Mouse (Mus musculus) MEL (cell line): Measurements from ENCODE around the gene Ndufa11. TPM values are rescaled to one million over a fixed set of nuclear protein-coding genes. Genes with fewer than 3 reads are reported as not detected.

Experiments
- DNase-seq: peaks from one replicate; pipeline ENCODE4 v3.0.0; 2011; ENCODE audit warnings: low read depth, low spot score
- H3K27ac ChIP-seq: 2 replicates; pipeline ENCODE4 v1.5.1; 2012; ENCODE audit warnings: low read depth, mild to moderate bottlenecking, control low read depth, low read length, moderate library complexity; ENCODE audit not compliant: control insufficient read depth
- H3K27me3 ChIP-seq, 2 experiments: fragments of 150-350 bp in 1 of 2; sonication (generic) in 1 of 2; 2 replicates each; pipeline ENCODE4 v1.6.1; 2012; ENCODE audit warnings: low read length in 2 of 2, mild to moderate bottlenecking in 2 of 2, improper control_type of control experiment in 1 of 2, moderate library complexity in 1 of 2; ENCODE audit not compliant: insufficient read depth in 2 of 2, control insufficient read depth in 1 of 2
- H3K36me3 ChIP-seq, 2 experiments: 2 replicates each; pipeline ENCODE4 v1.6.1; 2012 to 2014; ENCODE audit warnings: low read length in 2 of 2, improper control_type of control experiment in 1 of 2, inconsistent platforms in 1 of 2, mild to moderate bottlenecking in 1 of 2; ENCODE audit not compliant: insufficient read depth in 2 of 2, control insufficient read depth in 1 of 2
- H3K4me1 ChIP-seq, 2 experiments: fragments of 150-350 bp in 1 of 2; sonication (generic) in 1 of 2; 2 replicates each; pipeline ENCODE4 v1.6.1; 2012; ENCODE audit warnings: low read length in 2 of 2, improper control_type of control experiment in 1 of 2, mild to moderate bottlenecking in 1 of 2; ENCODE audit not compliant: insufficient read depth in 2 of 2, control insufficient read depth in 1 of 2
- H3K4me3 ChIP-seq, 2 experiments: fragments of 150-350 bp in 1 of 2; sonication (generic) in 1 of 2; 2 replicates each; pipeline ENCODE4 v1.5.1; 2012; ENCODE audit warnings: low read depth in 2 of 2, low read length in 2 of 2, mild to moderate bottlenecking in 2 of 2, moderate library complexity in 2 of 2, control low read depth in 1 of 2, improper control_type of control experiment in 1 of 2; ENCODE audit not compliant: control insufficient read depth in 1 of 2, insufficient read depth in 1 of 2
- H3K79me2 ChIP-seq: 2 replicates; pipeline ENCODE4 v1.6.1; 2012; ENCODE audit warnings: mild to moderate bottlenecking, low read length, moderate library complexity; ENCODE audit not compliant: control insufficient read depth, poor library complexity, insufficient read depth
- H3K9ac ChIP-seq: 2 replicates; pipeline ENCODE4 v1.6.1; 2012; ENCODE audit warnings: low read depth, mild to moderate bottlenecking, control low read depth, low read length, moderate library complexity; ENCODE audit not compliant: control insufficient read depth, poor library complexity, severe bottlenecking
- H3K9me3 ChIP-seq: fragments of 150-350 bp; sonication (generic); replicated peaks from 2 replicates; pipeline ENCODE4 v1.6.1; 2012; ENCODE audit warnings: mild to moderate bottlenecking, low read length, improper control_type of control experiment, moderate library complexity; ENCODE audit not compliant: insufficient read depth
- BHLHE40 ChIP-seq: IDR thresholded peaks from 2 replicates; pipeline ENCODE4 v1.6.1; 2012; ENCODE audit warnings: low read depth, mild to moderate bottlenecking, inconsistent platforms, low read length, improper control_type of control experiment, borderline replicate concordance
- CHD1 ChIP-seq: IDR thresholded peaks from 2 replicates; pipeline ENCODE4 v1.6.1; 2012; ENCODE audit warnings: low read depth, mild to moderate bottlenecking, inconsistent platforms, low read length, improper control_type of control experiment
- CHD2 ChIP-seq: IDR thresholded peaks from 2 replicates; pipeline ENCODE4 v1.6.1; 2011; ENCODE audit warnings: low read length, improper control_type of control experiment
- CTCF ChIP-seq, 3 experiments: IDR thresholded peaks in 2 of 3; conservative IDR thresholded peaks in 1 of 3; 2 replicates each; pipeline ENCODE4 v1.5.1; 2011 to 2012; ENCODE audit warnings: low read length in 3 of 3, low read depth in 2 of 3, mild to moderate bottlenecking in 2 of 3, improper control_type of control experiment in 1 of 3, inconsistent platforms in 1 of 3, mixed read lengths in 1 of 3, moderate library complexity in 1 of 3; ENCODE audit not compliant: control insufficient read depth in 1 of 3, insufficient read depth in 1 of 3, poor library complexity in 1 of 3, severe bottlenecking in 1 of 3
- E2F4 ChIP-seq: IDR thresholded peaks from 2 replicates; pipeline ENCODE4 v1.6.1; 2011; ENCODE audit warnings: low read depth, low read length, improper control_type of control experiment, borderline replicate concordance
- ELF1 ChIP-seq: IDR thresholded peaks from 2 replicates; pipeline ENCODE4 v1.6.1; 2014; ENCODE audit warnings: low read depth, mild to moderate bottlenecking, inconsistent platforms, low read length, improper control_type of control experiment, moderate library complexity
- EP300 ChIP-seq, 2 experiments: IDR thresholded peaks; 2 replicates each; pipeline ENCODE4 v1.6.1; 2011; ENCODE audit warnings: improper control_type of control experiment in 2 of 2, low read length in 2 of 2, low read depth in 1 of 2, mild to moderate bottlenecking in 1 of 2
- ETS1 ChIP-seq: IDR thresholded peaks from 2 replicates; pipeline ENCODE4 v1.6.1; 2012; ENCODE audit warnings: low read depth, mild to moderate bottlenecking, inconsistent platforms, low read length, improper control_type of control experiment, moderate library complexity
- GABPA ChIP-seq: IDR thresholded peaks from 2 replicates; pipeline ENCODE4 v1.6.1; 2012; ENCODE audit warnings: low read depth, mild to moderate bottlenecking, inconsistent platforms, low read length, improper control_type of control experiment, moderate library complexity
- GATA1 ChIP-seq: IDR thresholded peaks from 2 replicates; pipeline ENCODE4 v1.6.1; 2011; ENCODE audit warnings: low read depth, low read length, improper control_type of control experiment
- HCFC1 ChIP-seq: IDR thresholded peaks from 2 replicates; pipeline ENCODE4 v1.6.1; 2012; ENCODE audit warnings: low read depth, mild to moderate bottlenecking, inconsistent platforms, low read length, improper control_type of control experiment, moderate library complexity
- JUND ChIP-seq: IDR thresholded peaks from 2 replicates; pipeline ENCODE4 v1.6.1; 2011; ENCODE audit warnings: low read depth, mild to moderate bottlenecking, improper control_type of control experiment, low read length
- KAT2A ChIP-seq: conservative IDR thresholded peaks from 2 replicates; pipeline ENCODE4 v1.6.1; 2012; ENCODE audit warnings: low read depth, low read length, improper control_type of control experiment, inconsistent platforms
- MAFK ChIP-seq: IDR thresholded peaks from 2 replicates; pipeline ENCODE4 v1.6.1; 2011; ENCODE audit warnings: low read depth, mild to moderate bottlenecking, low read length, improper control_type of control experiment, borderline replicate concordance
- MAX ChIP-seq: IDR thresholded peaks from 2 replicates; pipeline ENCODE4 v1.6.1; 2011; ENCODE audit warnings: low read length, improper control_type of control experiment
- MAZ ChIP-seq: IDR thresholded peaks from 2 replicates; pipeline ENCODE4 v1.6.1; 2012; ENCODE audit warnings: low read depth, mild to moderate bottlenecking, inconsistent platforms, low read length, improper control_type of control experiment
- MEF2A ChIP-seq: IDR thresholded peaks from 2 replicates; pipeline ENCODE4 v1.6.1; 2014; ENCODE audit warnings: low read depth, mild to moderate bottlenecking, inconsistent platforms, low read length, improper control_type of control experiment; ENCODE audit not compliant: poor library complexity, insufficient replicate concordance, severe bottlenecking; ENCODE audit errors: extremely low read depth
- MXI1 ChIP-seq: IDR thresholded peaks from 2 replicates; pipeline ENCODE4 v1.6.1; 2011; ENCODE audit warnings: mild to moderate bottlenecking, low read depth, low read length, improper control_type of control experiment
- MYB ChIP-seq: IDR thresholded peaks from 2 replicates; pipeline ENCODE4 v1.6.1; 2011; ENCODE audit warnings: mild to moderate bottlenecking, low read depth, low read length, improper control_type of control experiment
- MYC ChIP-seq: IDR thresholded peaks from 2 replicates; pipeline ENCODE4 v1.6.1; 2011; ENCODE audit warnings: low read depth, mild to moderate bottlenecking, low read length, improper control_type of control experiment, moderate library complexity
- NELFE ChIP-seq: IDR thresholded peaks from 2 replicates; pipeline ENCODE4 v1.6.1; 2011; ENCODE audit warnings: low read depth, low read length, improper control_type of control experiment
- NRF1 ChIP-seq: IDR thresholded peaks from 2 replicates; pipeline ENCODE4 v1.6.1; 2014; ENCODE audit warnings: low read depth, mild to moderate bottlenecking, inconsistent platforms, low read length, improper control_type of control experiment, moderate library complexity; ENCODE audit not compliant: poor library complexity, insufficient read depth, severe bottlenecking
- POLR2AphosphoS2 ChIP-seq: IDR thresholded peaks from 2 replicates; pipeline ENCODE4 v1.6.1; 2011; ENCODE audit warnings: low read length, improper control_type of control experiment
- POLR2AphosphoS5 ChIP-seq: IDR thresholded peaks from 2 replicates; pipeline ENCODE4 v1.6.1; 2012; ENCODE audit warnings: low read depth, borderline replicate concordance, mild to moderate bottlenecking, inconsistent platforms, low read length, moderate library complexity, mixed read lengths
- RAD21 ChIP-seq: IDR thresholded peaks from 2 replicates; pipeline ENCODE4 v1.6.1; 2011; ENCODE audit warnings: mild to moderate bottlenecking, low read depth, low read length, improper control_type of control experiment
- RCOR1 ChIP-seq: IDR thresholded peaks from 2 replicates; pipeline ENCODE4 v1.6.1; 2012; ENCODE audit warnings: low read depth, mild to moderate bottlenecking, inconsistent platforms, low read length, improper control_type of control experiment
- SIN3A ChIP-seq: IDR thresholded peaks from 2 replicates; pipeline ENCODE4 v1.6.1; 2012; ENCODE audit warnings: low read length, improper control_type of control experiment, inconsistent platforms
- SMC3 ChIP-seq: IDR thresholded peaks from 2 replicates; pipeline ENCODE4 v1.6.1; 2011; ENCODE audit warnings: low read depth, low read length, improper control_type of control experiment
- TBP ChIP-seq: IDR thresholded peaks from 2 replicates; pipeline ENCODE4 v1.8.0; 2011; ENCODE audit warnings: low read depth, low read length, improper control_type of control experiment
- TCF12 ChIP-seq: IDR thresholded peaks from 2 replicates; pipeline ENCODE4 v1.6.1; 2014; ENCODE audit warnings: low read depth, mild to moderate bottlenecking, inconsistent platforms, low read length, improper control_type of control experiment, moderate library complexity
- UBTF ChIP-seq: IDR thresholded peaks from 2 replicates; pipeline ENCODE4 v1.6.1; 2012; ENCODE audit warnings: low read depth, mild to moderate bottlenecking, inconsistent platforms, low read length, improper control_type of control experiment, moderate library complexity, borderline replicate concordance; ENCODE audit not compliant: insufficient read depth
- USF1 ChIP-seq: IDR thresholded peaks from 2 replicates; pipeline ENCODE4 v1.6.1; 2014; ENCODE audit warnings: low read depth, mild to moderate bottlenecking, inconsistent platforms, low read length, improper control_type of control experiment, moderate library complexity
- USF2 ChIP-seq, 2 experiments: IDR thresholded peaks; 2 replicates each; pipeline ENCODE4 v1.6.1; 2011 to 2012; ENCODE audit warnings: improper control_type of control experiment in 2 of 2, low read length in 2 of 2, borderline replicate concordance in 1 of 2, inconsistent platforms in 1 of 2, low read depth in 1 of 2, mild to moderate bottlenecking in 1 of 2; ENCODE audit not compliant: insufficient read depth in 1 of 2
- ZC3H11A ChIP-seq: IDR thresholded peaks from 2 replicates; pipeline ENCODE4 v1.6.1; 2012; ENCODE audit warnings: low read depth, mild to moderate bottlenecking, inconsistent platforms, low read length, improper control_type of control experiment
- ZKSCAN1 ChIP-seq: IDR thresholded peaks from 2 replicates; pipeline ENCODE4 v1.6.1; 2012; ENCODE audit warnings: low read depth, mild to moderate bottlenecking, inconsistent platforms, low read length, improper control_type of control experiment, moderate library complexity
- ZMIZ1 ChIP-seq: IDR thresholded peaks from 2 replicates; pipeline ENCODE4 v1.6.1; 2012; ENCODE audit warnings: low read depth, mild to moderate bottlenecking, inconsistent platforms, low read length, improper control_type of control experiment, moderate library complexity
- ZNF384 ChIP-seq: IDR thresholded peaks from 2 replicates; pipeline ENCODE4 v1.6.1; 2012; ENCODE audit warnings: low read depth, mild to moderate bottlenecking, inconsistent platforms, low read length, improper control_type of control experiment
- polyA plus RNA-seq, 2 experiments: library from polyadenylated mRNA; stranded (reverse) in 1 of 2; unstranded in 1 of 2; fragments of >175 nt in 1 of 2; fragments of >200 nt in 1 of 2; gene quantifications; 2 replicates each; pipeline versions ENCODE4 v1.2.1 to v1.2.4; 2012; ENCODE audit warnings: low replicate concordance in 2 of 2, low read depth in 1 of 2; ENCODE audit not compliant: insufficient read length in 2 of 2, insufficient read depth in 1 of 2, missing spikeins in 1 of 2
- total RNA-seq: library from RNA; depleted of rRNA; stranded (reverse); fragments of 300-350 nt; gene quantifications from 2 replicates; pipeline ENCODE4 v1.2.3, GENCODE M21; 2012

The Ndufa11 gene
- total and polyA plus RNA-seq, 3 experiments, result 249 to 351 TPM; not detected in 1

DNA sequence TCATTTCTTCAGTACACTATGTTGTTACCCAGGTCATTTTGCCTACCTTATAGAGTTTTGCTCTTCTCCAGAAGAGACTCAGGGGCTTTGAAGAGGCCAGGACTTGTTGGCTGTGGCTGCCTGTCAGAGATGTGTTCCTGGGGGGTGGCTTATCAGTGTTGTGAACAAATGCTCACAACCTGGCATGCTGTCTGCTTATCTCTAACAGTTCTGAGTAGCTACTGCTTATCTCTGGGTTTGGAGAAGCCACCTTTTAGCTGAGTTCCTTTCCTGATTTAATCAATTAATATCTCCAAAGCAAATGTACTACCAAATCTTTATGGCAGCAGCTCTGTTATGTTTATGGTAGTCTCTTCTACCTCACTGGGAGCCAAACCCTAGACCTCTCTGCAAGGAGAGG lies 29.5 kb upstream of the Ndufa11 start:
- peak; percentile 80 for DNase-seq
- Histone ChIP-seq H3K9me3 (no peaks in the 10 kb centered on the region), H3K9ac (no peak overlapping the region), H3K79me2 (peaks cover 43% of the 10 kb centered on the region), H3K4me1 (peaks cover 17 to 32% of the 10 kb centered on the region in 2 experiments), H3K27me3 (no peaks in the 10 kb centered on the region), H3K4me3 (no peak overlapping the region), H3K36me3 (peaks cover 31 to 37% of the 10 kb centered on the region in 2 experiments), H3K27ac (peak overlapping the region; percentile 85)
- TF ChIP-seq MAZ (peak; percentile 92), E2F4 (no peak), GABPA (no peak), ZNF384 (no peak), ZKSCAN1 (no peak), ELF1 (peak; percentile 38; the same call in 1 of the 2 replicates), TCF12 (peak; percentile 100), CHD2 (no peak; the same call in 1 of the 2 replicates), TBP (peak; percentile 54; the same call in 1 of the 2 replicates), ZMIZ1 (0 out of 2 replicates have a peak, but pooled peaks have one; percentile 52), BHLHE40 (peak; percentile 87), RAD21 (no peak), NELFE (no peak), MYB (peak; percentile 76), ZC3H11A (no peak), MAX (peak; percentile 65), POLR2AphosphoS2 (peak; percentile 67; the same call in 1 of the 2 replicates), NRF1 (no peak), CTCF (IDR thresholded peaks at IDR 0.05 in 2 of 3, conservative IDR thresholded peaks at IDR 0.05 in 1 of 3; ENCODE audit: control insufficient read depth in 1 of 3, insufficient read depth in 1 of 3, low read depth in 2 of 3, low read length in 3 of 3, poor library complexity in 1 of 3, severe bottlenecking in 1 of 3) (no peak), POLR2AphosphoS5 (no peak), UBTF (no peak), JUND (peak; percentile 54; the same call in 1 of the 2 replicates), GATA1 (peak; percentile 100), MXI1 (peak; percentile 87), HCFC1 (peak; percentile 65), EP300 (IDR thresholded peaks at IDR 0.05; ENCODE audit: low read depth in 1 of 2, low read length in 2 of 2) (peak; percentile 99), MEF2A (no peak), KAT2A (no peak), USF1 (no peak), USF2 (IDR thresholded peaks at IDR 0.05; ENCODE audit: borderline replicate concordance in 1 of 2, insufficient read depth in 1 of 2, low read depth in 1 of 2, low read length in 2 of 2) (no peak), MAFK (peak; percentile 88), ETS1 (peak; percentile 97), SMC3 (no peak), RCOR1 (peak; percentile 99), CHD1 (no peak), SIN3A (peak; percentile 97), MYC (peak; percentile 73; the same call in 1 of the 2 replicates)
